Mouse (Mus musculus): ENCODE results near the gene Tead4. TPM values are rescaled to one million over a fixed set of nuclear protein-coding genes. Genes with fewer than 3 reads are reported as not detected.
"Not testable (repeated sequence)": the region's sequence is repeated elsewhere in the genome, so short reads cannot be mapped to it uniquely, and the experiment has no call there.

The Tead4 gene
- total RNA-seq, 2 experiments from 2014 or later: 2.6 to 3.8 TPM

GRCm38 (mm10) chr6:128253111-128253510 is 47.5 kb downstream of the Tead4 start:
- DNase-seq (ENCODE audit: low spot score in 2 of 2): no peak

DNA sequence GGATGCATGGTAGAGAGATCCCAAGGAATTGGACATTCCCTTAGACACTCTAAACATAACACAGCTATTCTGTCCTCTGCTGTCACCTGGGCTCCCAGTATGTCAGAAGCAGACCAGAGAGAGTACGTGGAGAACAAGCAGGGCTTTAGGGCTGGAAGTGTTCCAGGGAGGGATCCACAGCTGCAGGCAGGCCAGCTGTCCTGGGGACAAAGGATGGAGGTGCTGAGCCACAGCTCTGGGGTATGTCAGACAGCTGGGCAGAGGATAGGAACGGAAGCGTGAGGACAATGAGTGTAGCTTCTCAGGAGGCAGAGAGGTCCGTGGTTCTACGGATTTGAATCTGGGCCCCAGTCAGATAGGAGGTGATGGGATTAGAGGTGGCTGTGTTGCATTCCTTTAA is 50.0 kb downstream of the Tead4 start:
- DNase-seq (ENCODE audit: low spot score in 2 of 2): no peak

GRCm38 (mm10) chr6:128237102-128237763 is 63.4 kb downstream of the Tead4 start:
- no peak for DNase-seq (ENCODE audit: low spot score in 2 of 2)

- no peak for DNase-seq (ENCODE audit: low spot score in 2 of 2)
These were observed 64.0 kb downstream of the Tead4 start for GRCm38 (mm10) chr6:128236581-128236980.

DNA sequence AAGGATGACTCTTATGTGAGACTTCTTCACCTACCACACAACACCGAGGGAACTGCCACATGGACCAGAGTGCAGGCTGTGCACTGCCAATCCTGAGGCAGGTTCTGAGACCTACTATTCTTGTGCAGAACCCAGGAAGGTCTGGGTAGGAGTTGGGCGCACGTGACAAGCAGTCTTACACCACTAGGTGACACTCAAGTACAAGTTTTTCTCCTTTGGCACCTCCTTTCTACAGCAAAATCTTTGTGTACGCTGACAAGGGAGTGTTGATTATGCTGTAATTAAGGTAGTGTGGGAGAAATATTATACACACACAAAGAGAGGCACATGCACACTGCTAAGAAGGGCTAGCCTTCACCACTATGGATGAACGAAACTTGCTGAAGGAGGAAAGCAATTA is 66.4 kb downstream of the Tead4 start:
- no peak for DNase-seq (ENCODE audit: low spot score in 2 of 2)

DNA sequence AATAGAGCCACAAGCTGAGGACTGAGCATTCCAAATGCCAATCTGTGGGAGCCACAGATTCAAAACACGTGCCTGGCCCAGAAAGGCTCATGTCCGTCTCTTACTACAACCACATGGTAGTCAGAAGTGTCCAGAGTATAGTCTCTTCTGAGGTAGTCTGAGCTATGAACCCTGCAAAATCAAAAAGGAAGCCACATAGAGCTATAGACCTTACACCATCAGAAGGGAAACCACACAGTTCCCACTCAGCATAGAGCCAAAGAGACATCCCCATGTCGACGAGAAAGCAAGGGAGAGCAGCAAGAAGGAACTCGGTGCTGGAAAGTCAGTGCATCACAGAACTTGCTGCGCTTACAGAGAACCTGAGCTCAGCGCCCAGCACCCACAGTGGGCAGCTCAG is 68.4 kb downstream of the Tead4 start:
- no peak for DNase-seq (ENCODE audit: low spot score in 2 of 2)

GRCm38 (mm10) chr6:128231741-128232140 is 68.9 kb downstream of the Tead4 start:
- DNase-seq (ENCODE audit: low spot score in 2 of 2): no peak

GRCm38 (mm10) chr6:128227438-128228017 is 73.1 kb downstream of the Tead4 start:
- DNase-seq (ENCODE audit: low spot score in 2 of 2): no peak

DNA sequence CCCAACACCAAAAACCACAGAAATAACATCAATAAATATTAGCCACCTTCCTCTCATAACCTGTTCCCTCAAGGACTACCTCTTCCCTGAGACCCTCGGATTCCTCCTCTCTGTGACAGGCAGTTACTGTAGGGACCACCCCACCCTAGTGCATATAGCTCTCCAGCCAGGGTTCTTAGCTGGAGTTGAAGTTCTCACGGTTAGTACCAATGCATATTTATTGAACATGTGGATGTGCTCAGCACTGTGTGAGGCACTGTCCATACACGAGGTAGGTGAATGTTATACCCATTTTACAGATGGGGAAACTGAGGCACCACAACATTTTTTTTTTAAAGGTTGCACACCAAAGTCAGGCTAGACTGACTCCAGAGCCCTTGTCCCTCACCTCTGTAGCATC is 73.7 kb downstream of the Tead4 start:
- no peak for DNase-seq (ENCODE audit: low spot score in 2 of 2)

DNA sequence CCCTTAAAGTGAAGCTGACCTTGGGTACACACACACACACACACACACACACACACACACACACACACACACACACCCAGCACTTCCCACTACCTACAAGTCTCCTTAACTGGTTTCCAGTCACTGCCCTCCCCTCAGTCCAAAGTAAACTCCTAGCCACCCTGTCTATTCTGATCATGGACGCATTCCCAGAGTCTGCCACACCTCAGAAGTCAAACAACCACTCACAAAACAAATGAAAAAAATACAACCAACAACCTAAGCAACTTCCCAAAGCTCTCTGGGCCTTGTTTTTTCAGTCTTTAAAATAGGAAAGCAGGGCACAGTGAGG is 74.8 kb downstream of the Tead4 start:
- DNase-seq (ENCODE audit: low spot score in 2 of 2): no peak

- no peak for DNase-seq (ENCODE audit: low spot score in 2 of 2)
These were observed 75.4 kb downstream of the Tead4 start for GRCm38 (mm10) chr6:128225009-128225845.

- DNase-seq (ENCODE audit: low spot score in 2 of 2): no peak
These were observed 77.5 kb downstream of the Tead4 start for GRCm38 (mm10) chr6:128223159-128223558.

GRCm38 (mm10) chr6:128215004-128215403 is 85.6 kb downstream of the Tead4 start:
- not testable (repeated sequence) for DNase-seq (ENCODE audit: low spot score in 2 of 2)

GRCm38 (mm10) chr6:128209199-128209598 is 91.4 kb downstream of the Tead4 start:
- DNase-seq (ENCODE audit: low spot score in 2 of 2): not testable (repeated sequence)

DNA sequence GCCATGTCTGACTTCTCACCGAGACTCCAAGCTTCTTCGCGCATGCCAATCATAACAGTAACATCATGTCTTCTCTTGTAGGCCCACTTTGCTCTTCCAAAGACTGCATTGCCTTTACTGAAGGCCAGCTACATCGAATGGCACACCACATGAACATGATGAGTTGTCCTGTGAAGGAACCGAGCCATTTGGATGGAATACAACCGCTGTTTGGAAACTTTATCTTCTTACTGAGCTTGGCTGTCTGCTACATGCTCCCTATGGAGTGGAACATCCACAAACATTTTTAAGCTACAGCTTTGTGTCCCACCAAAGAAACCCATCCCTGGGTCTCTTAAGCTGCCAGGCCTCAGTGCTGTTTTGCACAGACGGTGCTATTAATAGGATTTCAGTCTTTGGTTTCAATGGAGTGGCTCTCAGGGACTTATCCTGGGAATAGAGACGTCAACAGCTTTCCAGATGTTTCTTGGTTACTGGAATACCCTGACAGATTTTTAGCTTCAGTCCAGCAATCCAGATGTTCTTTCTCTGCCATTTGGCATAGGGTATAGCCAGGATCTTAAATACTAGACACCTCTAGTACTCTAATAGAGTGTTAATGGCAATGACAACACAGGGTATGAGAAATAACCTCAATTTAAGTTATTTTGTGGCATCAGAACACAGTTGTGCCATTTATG is 92.0 kb downstream of the Tead4 start:
- no peak for DNase-seq (ENCODE audit: low spot score in 2 of 2)

GRCm38 (mm10) chr6:128203557-128203956 is 97.1 kb downstream of the Tead4 start:
- no peak for DNase-seq (ENCODE audit: low spot score in 2 of 2)

- peak; percentile 67 to 79 for DNase-seq (ENCODE audit: low spot score in 2 of 2)
These were observed 99.6 kb downstream of the Tead4 start for GRCm38 (mm10) chr6:128200847-128201640.

GRCm38 (mm10) chr6:128200116-128200846 is 100.3 kb downstream of the Tead4 start:
- DNase-seq (ENCODE audit: low spot score in 2 of 2): peak; percentile 99

- no peak for DNase-seq (ENCODE audit: low spot score in 2 of 2)
These were observed 117.1 kb downstream of the Tead4 start for GRCm38 (mm10) chr6:128183521-128183920.

GRCm38 (mm10) chr6:128181176-128181575 is 119.4 kb downstream of the Tead4 start:
- no peak for DNase-seq (ENCODE audit: low spot score in 2 of 2)

Data from adrenal gland, adult 18-20 months (tissue).